Comparison of ENCODE assay signal across 13 mouse cellular contexts in the genomic region with DNA sequence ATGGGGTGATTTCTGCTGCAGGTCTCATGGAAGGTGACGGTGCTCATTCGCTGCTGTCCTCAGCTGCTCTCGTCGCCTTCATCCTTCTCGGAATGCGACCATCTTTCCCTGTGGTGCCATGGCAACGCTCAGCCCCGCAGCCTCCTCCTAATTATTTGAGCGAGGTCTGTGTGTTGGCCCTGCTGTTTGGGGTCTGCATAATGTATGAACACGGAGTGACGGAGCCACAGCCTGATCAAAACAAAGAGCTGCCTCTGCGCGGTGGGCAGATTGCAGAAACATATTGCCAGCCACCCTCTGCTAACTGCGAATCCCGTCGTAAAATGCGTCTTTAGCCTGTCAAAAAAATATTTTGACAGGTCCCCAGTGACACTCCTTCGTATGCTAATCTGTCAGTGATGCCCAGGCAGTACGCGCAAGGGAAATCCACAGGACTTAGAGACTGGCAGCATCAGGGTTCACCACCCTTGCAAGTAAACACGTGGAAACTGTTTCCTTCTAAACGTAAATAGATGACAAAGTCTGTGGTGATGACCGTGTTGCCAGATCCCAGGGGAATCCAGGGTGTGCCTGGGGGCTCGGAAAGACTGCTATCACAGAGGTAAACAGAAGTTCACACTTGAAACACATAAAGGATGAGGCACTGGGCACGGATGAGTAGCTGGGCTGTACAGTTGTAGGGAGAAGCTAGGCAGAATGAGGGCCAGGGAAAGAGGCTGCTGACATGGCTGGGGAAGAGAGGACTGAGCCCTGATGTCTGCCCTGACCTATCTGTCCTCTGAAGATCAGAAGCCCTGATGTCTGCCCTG.
DNase-seq lines count a peak whose midpoint lies in the region; ATAC-seq and TF ChIP-seq lines count a peak whose summit lies in the region.
"Had no signal": no experiment of that assay in that cellular context is flagged by ENCODE, and none has a peak within 500 bp of the region (broad histone marks: within the 10 kb centered on the region; RNA-seq: fewer than 3 reads in every experiment).

No protein-coding gene starts in this region.

- no peak overlapping the region for H3K4me2 ChIP-seq in embryonic facial prominence, embryonic 11.5 days (ENCODE audit: low read depth, low read length)
- peak overlapping the region; percentile 47 for H3K4me2 ChIP-seq in hindbrain, embryonic 13.5 days
- H3K4me2 ChIP-seq in midbrain, embryonic 12.5 days (replicated peaks), result peak overlapping the region; percentile 50
- no peak overlapping the region for H3K4me2 ChIP-seq in intestine, embryonic 16.5 days (ENCODE audit: low read depth, low read length)
- H3K4me2 ChIP-seq: heart, embryonic 12.5 days had no signal

- no peak overlapping the region for H3K27ac ChIP-seq in embryonic facial prominence, embryonic 11.5 days (replicated peaks; ENCODE audit: low read depth, low read length)
- H3K27ac ChIP-seq in hindbrain, embryonic 13.5 days, result peak overlapping the region; percentile 91
- peak overlapping the region; percentile 93 for H3K27ac ChIP-seq in midbrain, embryonic 12.5 days (replicated peaks)
- no peak overlapping the region for H3K27ac ChIP-seq in intestine, embryonic 16.5 days (ENCODE audit: low read length)

- H3K4me3 ChIP-seq in embryonic facial prominence, embryonic 11.5 days (ENCODE audit: low read depth, low read length), result no peak overlapping the region
- peak overlapping the region; percentile 11; the same call in 1 of the 2 replicates for H3K4me3 ChIP-seq in hindbrain, embryonic 13.5 days
- H3K4me3 ChIP-seq in midbrain, embryonic 12.5 days, result peak overlapping the region; percentile 18; the same call in 1 of the 2 replicates
- H3K4me3 ChIP-seq in intestine, embryonic 16.5 days (ENCODE audit: low read length), result no peak overlapping the region
- H3K4me3 ChIP-seq: heart, embryonic 12.5 days had no signal

- no peak for TF ChIP-seq CTCF in brain, embryonic 14.5 days (IDR thresholded peaks at IDR 0.05; ENCODE audit: borderline replicate concordance, extremely low read depth, insufficient read depth, insufficient read length)

- no peaks in the 10 kb centered on the region for H3K9me3 ChIP-seq in embryonic facial prominence, embryonic 11.5 days (replicated peaks; ENCODE audit: control insufficient read depth, low read length)
- H3K9me3 ChIP-seq in hindbrain, embryonic 13.5 days, result no peaks in the 10 kb centered on the region
- no peaks in the 10 kb centered on the region for H3K9me3 ChIP-seq in midbrain, embryonic 12.5 days
- H3K9me3 ChIP-seq in intestine, embryonic 16.5 days (ENCODE audit: control insufficient read depth, low read length), result no peaks in the 10 kb centered on the region
- H3K9me3 ChIP-seq: heart, embryonic 12.5 days had no signal

- no peaks in the 10 kb centered on the region for H3K27me3 ChIP-seq in embryonic facial prominence, embryonic 11.5 days (ENCODE audit: control insufficient read depth, insufficient read depth, low read length)
- H3K27me3 ChIP-seq in hindbrain, embryonic 13.5 days, result no peaks in the 10 kb centered on the region
- H3K27me3 ChIP-seq in midbrain, embryonic 12.5 days, result no peaks in the 10 kb centered on the region
- no peaks in the 10 kb centered on the region for H3K27me3 ChIP-seq in intestine, embryonic 16.5 days (replicated peaks; ENCODE audit: control insufficient read depth, insufficient read depth, low read length)
- H3K27me3 ChIP-seq: heart, embryonic 12.5 days had no signal

- WGBS in embryonic facial prominence, embryonic 11.5 days, result 51% methylated on average over 25 of the region's 25 CpGs
- 12% methylated on average over 25 of the region's 25 CpGs for WGBS in hindbrain, embryonic 13.5 days
- WGBS in midbrain, embryonic 12.5 days, result 14% methylated on average over 25 of the region's 25 CpGs
- WGBS in intestine, embryonic 16.5 days, result 43% methylated on average over 25 of the region's 25 CpGs

- TF ChIP-seq POLR2A in brain, embryonic 14.5 days (IDR thresholded peaks at IDR 0.05; ENCODE audit: borderline replicate concordance, extremely low read depth, insufficient read depth, insufficient read length, poor library complexity, severe bottlenecking), result no peak

- peaks cover 12% of the 10 kb centered on the region for H3K4me1 ChIP-seq in embryonic facial prominence, embryonic 11.5 days (ENCODE audit: control insufficient read depth, insufficient read depth, low read length)
- peaks cover 55% of the 10 kb centered on the region for H3K4me1 ChIP-seq in hindbrain, embryonic 13.5 days (replicated peaks)
- peaks cover 54% of the 10 kb centered on the region for H3K4me1 ChIP-seq in midbrain, embryonic 12.5 days
- H3K4me1 ChIP-seq in intestine, embryonic 16.5 days (ENCODE audit: control insufficient read depth, insufficient read depth, low read length), result peaks cover 2% of the 10 kb centered on the region; the same call in 1 of the 2 replicates

- peak overlapping the region; percentile 13 for H3K9ac ChIP-seq in embryonic facial prominence, embryonic 11.5 days (replicated peaks; ENCODE audit: low read length)
- H3K9ac ChIP-seq in hindbrain, embryonic 13.5 days, result peak overlapping the region; percentile 60
- peak overlapping the region; percentile 41 for H3K9ac ChIP-seq in midbrain, embryonic 12.5 days (replicated peaks)
- H3K9ac ChIP-seq in intestine, embryonic 16.5 days (ENCODE audit: low read depth, low read length), result no peak overlapping the region
- H3K9ac ChIP-seq: heart, embryonic 12.5 days had no signal

- H3K36me3 ChIP-seq in embryonic facial prominence, embryonic 11.5 days (replicated peaks; ENCODE audit: control insufficient read depth, insufficient read depth, low read depth, low read length), result no peaks in the 10 kb centered on the region
- no peaks in the 10 kb centered on the region for H3K36me3 ChIP-seq in hindbrain, embryonic 13.5 days
- no peaks in the 10 kb centered on the region for H3K36me3 ChIP-seq in midbrain, embryonic 12.5 days
- no peaks in the 10 kb centered on the region for H3K36me3 ChIP-seq in intestine, embryonic 16.5 days (ENCODE audit: control insufficient read depth, insufficient read depth, low read length)
- H3K36me3 ChIP-seq: heart, embryonic 12.5 days had no signal

- peak; percentile 75 for ATAC-seq in embryonic facial prominence, embryonic 11.5 days (replicated peaks; ENCODE audit: insufficient number of reproducible peaks, low FRiP score, low TSS enrichment, low read depth)
- peak; percentile 88 for ATAC-seq in hindbrain, embryonic 13.5 days (ENCODE audit: low FRiP score)
- ATAC-seq in midbrain, embryonic 12.5 days (ENCODE audit: low FRiP score, low read depth), result peak; percentile 93
- ATAC-seq in intestine, embryonic 16.5 days, result no peak

- DNase-seq in brain, embryonic 14.5 days (ENCODE audit: low read depth), result peak; percentile 96
- peak; percentile 43 for DNase-seq in embryonic facial prominence, embryonic 11.5 days (ENCODE audit: low spot score)
- no peak for DNase-seq in ovary, postnatal 10 days (ENCODE audit: low spot score)
- DNase-seq in T-cell, adult 2 months (ENCODE audit: low spot score), result no peak
- DNase-seq in lung, postnatal 10 days, result no peak
- DNase-seq: cerebellum, adult 11-12 months; kidney, adult 9 months; lung, postnatal 4 days; thymus, adult 2 months had no signal

Comparison
In these comparisons a context has a peak if more than half of its experiments do, and no peak if none do; other contexts are left out.
1. DNase-seq: peak in brain, embryonic 14.5 days (single experiment) and embryonic facial prominence, embryonic 11.5 days (single experiment); none in ovary, postnatal 10 days (single experiment), T-cell, adult 2 months (single experiment) and lung, postnatal 10 days (single experiment).
2. H3K27ac ChIP-seq: peak in hindbrain, embryonic 13.5 days (single experiment) and midbrain, embryonic 12.5 days (single experiment); none in embryonic facial prominence, embryonic 11.5 days (single experiment) and intestine, embryonic 16.5 days (single experiment).
3. H3K4me2 ChIP-seq: peak in hindbrain, embryonic 13.5 days (single experiment) and midbrain, embryonic 12.5 days (single experiment); none in embryonic facial prominence, embryonic 11.5 days (single experiment) and intestine, embryonic 16.5 days (single experiment).
4. H3K4me3 ChIP-seq: peak in hindbrain, embryonic 13.5 days (single experiment) and midbrain, embryonic 12.5 days (single experiment); none in embryonic facial prominence, embryonic 11.5 days (single experiment) and intestine, embryonic 16.5 days (single experiment).